Mouse (Mus musculus) bone marrow, adult 2 months (tissue): ENCODE results near the gene Afap1.

Experiments
- CTCF ChIP-seq: fragments of 200-500 bp; IDR thresholded peaks from 2 replicates; pipeline ENCODE4 v1.5.1; 2011; ENCODE audit warnings: low read length, control low read depth; ENCODE audit not compliant: control insufficient read depth, insufficient read depth
- POLR2A ChIP-seq: fragments of 200-500 bp; IDR thresholded peaks from 2 replicates; pipeline ENCODE4 v1.6.1; 2011; ENCODE audit warnings: low read depth, mild to moderate bottlenecking, control low read depth, low read length, borderline replicate concordance; ENCODE audit not compliant: control insufficient read depth

GRCm38 (mm10) chr5:35948225-35948975, 55.3 kb downstream of the Afap1 start:
- TF ChIP-seq POLR2A (no peak), CTCF (no peak)
